Mouse (Mus musculus) kidney, embryonic 15.5 days (tissue): ENCODE measurements around the gene Hemgn. TPM values are rescaled to one million over a fixed set of nuclear protein-coding genes. Genes with fewer than 3 reads are reported as not detected.

Experiments
- ATAC-seq: fragments of 200-750 bp; cut with Nextera tagmentation; replicated peaks from 2 replicates; pipeline ENCODE4 v1.8.0; 2017; ENCODE audit warnings: moderate TSS enrichment; ENCODE audit not compliant: low FRiP score
- H3K27ac ChIP-seq: fragments of 300-500 bp; sonication (generic); 2 replicates; pipeline ENCODE4 v1.5.1; 2015; ENCODE audit warnings: mild to moderate bottlenecking, inconsistent platforms
- H3K27me3 ChIP-seq: fragments of 300-500 bp; sonication (generic); 2 replicates; pipeline ENCODE4 v1.6.1; 2015; ENCODE audit warnings: inconsistent platforms
- H3K36me3 ChIP-seq: fragments of 300-500 bp; sonication (generic); 2 replicates; pipeline ENCODE4 v1.6.1; 2015; ENCODE audit warnings: inconsistent platforms
- H3K4me1 ChIP-seq: fragments of 300-500 bp; sonication (generic); 2 replicates; pipeline ENCODE4 v1.6.1; 2015; ENCODE audit warnings: inconsistent platforms
- H3K4me2 ChIP-seq: fragments of 300-500 bp; sonication (generic); 2 replicates; pipeline ENCODE4 v1.6.1; 2015; ENCODE audit warnings: moderate library complexity, mild to moderate bottlenecking, inconsistent platforms
- H3K4me3 ChIP-seq: fragments of 300-500 bp; sonication (generic); replicated peaks from 2 replicates; pipeline ENCODE4 v1.5.1; 2015; ENCODE audit warnings: mild to moderate bottlenecking, inconsistent platforms
- H3K9ac ChIP-seq: fragments of 300-500 bp; sonication (generic); 2 replicates; pipeline ENCODE4 v1.6.1; 2015; ENCODE audit warnings: mild to moderate bottlenecking, inconsistent platforms
- H3K9me3 ChIP-seq: fragments of 300-500 bp; sonication (generic); replicated peaks from 2 replicates; pipeline ENCODE4 v1.6.1; 2016; ENCODE audit warnings: inconsistent platforms
- WGBS: fragments of 180-500 bp; shearing (Covaris S2); methylation state at CpG from one replicate; pipeline ENCODE4 v1.1.7; 2015; ENCODE audit warnings: mixed read lengths; 5-methylcytosine and 5-hydroxymethylcytosine counted together
- polyA plus RNA-seq: library from polyadenylated mRNA; unstranded; fragments of >200 nt; fragmentation: Nextera tagmentation; extraction: Ambion mirVana; gene quantifications from 2 replicates; pipeline ENCODE4 v1.2.1, GENCODE M21; 2015

Gene Hemgn
- polyA plus RNA-seq = 3.3 and 7.1 TPM in 2 replicates

GRCm38 (mm10) chr4:46413406-46413805, at the start of gene Hemgn:
Hemgn (minus strand) TSS chr4:46413506.
- ATAC-seq = no peak
- Histone ChIP-seq H3K27me3 (no peaks in the 10 kb centered on the region), H3K9me3 (no peaks in the 10 kb centered on the region), H3K36me3 (no peaks in the 10 kb centered on the region), H3K4me3 (no peak within 1 kb of the TSS), H3K27ac (no peak within 1 kb of the TSS), H3K4me1 (no peaks in the 10 kb centered on the region), H3K4me2 (no peak within 1 kb of the TSS), H3K9ac (no peak within 1 kb of the TSS)
- 74% methylated on average over 7 of the region's 7 CpGs for WGBS

- H3K27ac ChIP-seq = no peak overlapping the region
- peaks cover 35% of the 10 kb centered on the region for H3K4me1 ChIP-seq
- no peak overlapping the region for H3K9ac ChIP-seq
- no peak for ATAC-seq
- peaks cover 44% of the 10 kb centered on the region for H3K36me3 ChIP-seq
- no peaks in the 10 kb centered on the region for H3K27me3 ChIP-seq
- no peaks in the 10 kb centered on the region for H3K9me3 ChIP-seq
- no peak overlapping the region for H3K4me3 ChIP-seq
- no peak overlapping the region for H3K4me2 ChIP-seq
- WGBS = 93% methylated on average over 2 of the region's 2 CpGs
These were observed 45.1 kb upstream of the Hemgn start for GRCm38 (mm10) chr4:46458411-46458810.

GRCm38 (mm10) chr4:46457186-46457585, 43.9 kb upstream of the Hemgn start:
- peaks cover 45% of the 10 kb centered on the region for H3K4me1 ChIP-seq
- no peak for ATAC-seq
- H3K36me3 ChIP-seq = peaks cover 32% of the 10 kb centered on the region
- H3K4me2 ChIP-seq = no peak overlapping the region
- no peaks in the 10 kb centered on the region for H3K27me3 ChIP-seq
- no peak overlapping the region for H3K27ac ChIP-seq
- WGBS = 96% methylated on average over 3 of the region's 3 CpGs
- H3K4me3 ChIP-seq = no peak overlapping the region
- no peak overlapping the region for H3K9ac ChIP-seq
- H3K9me3 ChIP-seq = no peaks in the 10 kb centered on the region

GRCm38 (mm10) chr4:46456762-46457161, 43.5 kb upstream of the Hemgn start:
- Histone ChIP-seq H3K36me3 (peaks cover 28% of the 10 kb centered on the region), H3K9me3 (no peaks in the 10 kb centered on the region), H3K27ac (no peak overlapping the region), H3K27me3 (no peaks in the 10 kb centered on the region), H3K4me3 (no peak overlapping the region), H3K4me1 (peaks cover 45% of the 10 kb centered on the region), H3K4me2 (no peak overlapping the region), H3K9ac (no peak overlapping the region)
- 83% methylated on average over 4 of the region's 4 CpGs for WGBS
- ATAC-seq = no peak

- H3K36me3 ChIP-seq = 0 out of 2 replicates have a peak, but pooled peaks cover 9% of the 10 kb centered on the region
- H3K27me3 ChIP-seq = no peaks in the 10 kb centered on the region
- ATAC-seq = no peak
- 67% methylated on average over 5 of the region's 5 CpGs for WGBS
- H3K9me3 ChIP-seq = no peaks in the 10 kb centered on the region
- H3K4me3 ChIP-seq = no peak overlapping the region
- H3K27ac ChIP-seq = no peak overlapping the region
- H3K4me2 ChIP-seq = peak overlapping the region; percentile 86
- H3K4me1 ChIP-seq = peaks cover 52% of the 10 kb centered on the region
- H3K9ac ChIP-seq = no peak overlapping the region
These were observed 41.0 kb upstream of the Hemgn start for GRCm38 (mm10) chr4:46454097-46454864.

- Histone ChIP-seq H3K9ac (peak overlapping the region; percentile 99), H3K4me2 (peak overlapping the region; percentile 86), H3K36me3 (0 out of 2 replicates have a peak, but pooled peaks cover 9% of the 10 kb centered on the region), H3K27ac (peak overlapping the region; percentile 99), H3K27me3 (no peaks in the 10 kb centered on the region), H3K9me3 (no peaks in the 10 kb centered on the region), H3K4me3 (peak overlapping the region; percentile 93), H3K4me1 (peaks cover 52% of the 10 kb centered on the region)
- no peak for ATAC-seq
- 25% methylated on average over 13 of the region's 13 CpGs for WGBS
These were observed 39.8 kb upstream of the Hemgn start for GRCm38 (mm10) chr4:46452855-46453719.

GRCm38 (mm10) chr4:46452481-46452850, 39.2 kb upstream of the Hemgn start:
- peaks cover 52% of the 10 kb centered on the region for H3K4me1 ChIP-seq
- H3K4me3 ChIP-seq = peak overlapping the region; percentile 93
- H3K9me3 ChIP-seq = no peaks in the 10 kb centered on the region
- no peaks in the 10 kb centered on the region for H3K27me3 ChIP-seq
- 0 out of 2 replicates have a peak, but pooled peaks cover 5% of the 10 kb centered on the region for H3K36me3 ChIP-seq
- H3K9ac ChIP-seq = peak overlapping the region; percentile 99
- ATAC-seq = peak; percentile 31
- peak overlapping the region; percentile 99 for H3K27ac ChIP-seq
- under 1% methylated on average over 19 of the region's 19 CpGs for WGBS
- peak overlapping the region; percentile 86 for H3K4me2 ChIP-seq

- Histone ChIP-seq H3K4me2 (peak overlapping the region; percentile 86), H3K27ac (peak overlapping the region; percentile 99), H3K9me3 (no peaks in the 10 kb centered on the region), H3K4me1 (peaks cover 48% of the 10 kb centered on the region), H3K27me3 (no peaks in the 10 kb centered on the region), H3K9ac (peak overlapping the region; percentile 99), H3K36me3 (0 out of 2 replicates have a peak, but pooled peaks cover 5% of the 10 kb centered on the region), H3K4me3 (peak overlapping the region; percentile 93)
- under 1% methylated on average over 60 of the region's 111 CpGs for WGBS
- ATAC-seq = peak; percentile 9
These were observed 38.6 kb upstream of the Hemgn start for GRCm38 (mm10) chr4:46451758-46452480.

- Histone ChIP-seq H3K27me3 (no peaks in the 10 kb centered on the region), H3K9me3 (no peaks in the 10 kb centered on the region), H3K36me3 (no peaks in the 10 kb centered on the region), H3K9ac (peak overlapping the region; percentile 99), H3K4me3 (peak overlapping the region; percentile 93), H3K4me1 (peaks cover 43% of the 10 kb centered on the region), H3K27ac (peak overlapping the region; percentile 99), H3K4me2 (peak overlapping the region; percentile 86)
- WGBS = under 1% methylated on average over 59 of the region's 70 CpGs
- ATAC-seq = peak; percentile 46
These were observed 38.0 kb upstream of the Hemgn start for GRCm38 (mm10) chr4:46451240-46451757.

- WGBS = under 1% methylated on average over 65 of the region's 66 CpGs
- H3K27ac ChIP-seq = peak within 1 kb of the TSS; percentile 99
- H3K9me3 ChIP-seq = no peaks in the 10 kb centered on the region
- peak within 1 kb of the TSS; percentile 86 for H3K4me2 ChIP-seq
- peaks cover 39% of the 10 kb centered on the region for H3K4me1 ChIP-seq
- H3K4me3 ChIP-seq = peak within 1 kb of the TSS; percentile 93
- H3K27me3 ChIP-seq = no peaks in the 10 kb centered on the region
- no peaks in the 10 kb centered on the region for H3K36me3 ChIP-seq
- H3K9ac ChIP-seq = peak within 1 kb of the TSS; percentile 99
- ATAC-seq = peak; percentile 97
These were observed 37.3 kb upstream of the Hemgn start, which contains the start of gene Anp32b for GRCm38 (mm10) chr4:46450519-46451131. Anp32b (plus strand) TSS chr4:46450902.

GRCm38 (mm10) chr4:46450020-46450518, 36.8 kb upstream of the Hemgn start:
- Histone ChIP-seq H3K4me2 (peak overlapping the region; percentile 86), H3K9me3 (no peaks in the 10 kb centered on the region), H3K9ac (peak overlapping the region; percentile 99), H3K27me3 (no peaks in the 10 kb centered on the region), H3K4me1 (peaks cover 36% of the 10 kb centered on the region), H3K4me3 (peak overlapping the region; percentile 93), H3K36me3 (no peaks in the 10 kb centered on the region), H3K27ac (peak overlapping the region; percentile 99)
- WGBS = 31% methylated on average over 7 of the region's 7 CpGs
- no peak for ATAC-seq
